Mouse (Mus musculus) intestine, embryonic 16.5 days (tissue): Measurements from ENCODE around the gene Plcl2. TPM values are rescaled to one million over a fixed set of nuclear protein-coding genes. Genes with fewer than 3 reads are reported as not detected.
A peak's percentile ranks its signal among the peaks of the same experiment; 100 is the strongest.
"Not testable (repeated sequence)": the region's sequence is repeated elsewhere in the genome, so short reads cannot be mapped to it uniquely, and the experiment has no call there.

ENCODE experiments used
- ATAC-seq: fragments of 200-750 bp; cut with Nextera tagmentation; 2 replicates; pipeline ENCODE4 v1.8.0; 2017; ENCODE audit warnings: moderate TSS enrichment, moderate library complexity
- H3K27ac ChIP-seq: fragments of 300-500 bp; sonication (generic); 2 replicates; pipeline ENCODE4 v1.5.1; 2014; ENCODE audit warnings: mild to moderate bottlenecking, low read length
- H3K27me3 ChIP-seq: fragments of 300-500 bp; sonication (generic); replicated peaks from 2 replicates; pipeline ENCODE4 v1.6.1; 2014; ENCODE audit warnings: low read length, control low read depth, mixed read lengths; ENCODE audit not compliant: control insufficient read depth, insufficient read depth
- H3K36me3 ChIP-seq: fragments of 300-500 bp; sonication (generic); 2 replicates; pipeline ENCODE4 v1.6.1; 2014; ENCODE audit warnings: low read length, control low read depth; ENCODE audit not compliant: control insufficient read depth, insufficient read depth
- H3K4me1 ChIP-seq: fragments of 300-500 bp; sonication (generic); 2 replicates; pipeline ENCODE4 v1.6.1; 2014; ENCODE audit warnings: low read length, control low read depth, mixed read lengths; ENCODE audit not compliant: control insufficient read depth, insufficient read depth
- H3K4me2 ChIP-seq: fragments of 300-500 bp; sonication (generic); 2 replicates; pipeline ENCODE4 v1.6.1; 2014; ENCODE audit warnings: low read depth, low read length, control low read depth
- H3K4me3 ChIP-seq: fragments of 300-500 bp; sonication (generic); 2 replicates; pipeline ENCODE4 v1.5.1; 2014; ENCODE audit warnings: mild to moderate bottlenecking, low read length
- H3K9ac ChIP-seq: fragments of 300-500 bp; sonication (generic); 2 replicates; pipeline ENCODE4 v1.6.1; 2014; ENCODE audit warnings: low read depth, low read length
- H3K9me3 ChIP-seq: fragments of 300-500 bp; sonication (generic); 2 replicates; pipeline ENCODE4 v1.6.1; 2016; ENCODE audit warnings: low read length, control low read depth; ENCODE audit not compliant: control insufficient read depth
- WGBS: fragments of 180-500 bp; shearing (Covaris S2); extraction: QIAGEN DNeasy Blood & Tissue Kit; methylation state at CpG from one replicate; pipeline ENCODE4 v1.1.7; 2014; 5-methylcytosine and 5-hydroxymethylcytosine counted together
- polyA plus RNA-seq: library from polyadenylated mRNA; unstranded; fragments of >200 nt; fragmentation: Nextera tagmentation; extraction: Ambion mirVana; gene quantifications from 2 replicates; pipeline ENCODE4 v1.2.1, GENCODE M21; 2015

Plcl2 gene
- polyA plus RNA-seq, 1 experiment from 2014 or later: 4.0 TPM

DNA sequence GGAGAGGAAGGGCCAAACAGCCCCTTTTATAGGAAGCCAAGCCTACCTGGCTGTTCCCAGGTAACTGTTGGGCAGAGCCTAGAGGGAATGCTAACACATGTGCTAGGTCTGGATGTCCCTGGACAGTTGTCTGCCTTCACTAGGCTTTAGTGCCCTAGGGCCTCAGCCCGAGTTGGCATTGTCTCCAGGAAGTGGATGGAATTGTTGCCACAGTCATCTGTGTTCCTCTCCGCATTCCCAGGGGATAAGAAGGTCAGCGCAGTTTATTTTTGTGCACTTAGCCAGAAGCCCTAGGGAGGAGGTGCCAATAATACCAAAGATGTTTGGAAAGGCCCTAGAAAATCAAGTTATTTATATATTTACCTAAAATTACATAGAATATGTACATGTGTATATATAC lies 173.5 kb downstream of the Plcl2 start:
- H3K27me3 ChIP-seq: no peaks in the 10 kb centered on the region
- 58% methylated on average over 3 of the region's 3 CpGs for WGBS
- H3K4me2 ChIP-seq: no peak overlapping the region
- H3K27ac ChIP-seq: no peak overlapping the region
- no peak overlapping the region for H3K4me3 ChIP-seq
- no peak for ATAC-seq
- no peaks in the 10 kb centered on the region for H3K9me3 ChIP-seq
- peaks cover 19% of the 10 kb centered on the region for H3K4me1 ChIP-seq
- H3K9ac ChIP-seq: no peak overlapping the region
- H3K36me3 ChIP-seq: no peaks in the 10 kb centered on the region

- Histone ChIP-seq H3K9me3 (no peaks in the 10 kb centered on the region), H3K9ac (no peak overlapping the region), H3K4me3 (no peak overlapping the region), H3K27ac (peak overlapping the region; percentile 46), H3K4me1 (peaks cover 10% of the 10 kb centered on the region), H3K36me3 (no peaks in the 10 kb centered on the region), H3K4me2 (peak overlapping the region; percentile 34; the same call in 1 of the 2 replicates), H3K27me3 (no peaks in the 10 kb centered on the region)
- ATAC-seq: peak; percentile 96
- WGBS: 46% methylated on average over 7 of the region's 7 CpGs
Measured at GRCm38 (mm10) chr17:50684960-50685645, 175.9 kb downstream of the Plcl2 start.

DNA sequence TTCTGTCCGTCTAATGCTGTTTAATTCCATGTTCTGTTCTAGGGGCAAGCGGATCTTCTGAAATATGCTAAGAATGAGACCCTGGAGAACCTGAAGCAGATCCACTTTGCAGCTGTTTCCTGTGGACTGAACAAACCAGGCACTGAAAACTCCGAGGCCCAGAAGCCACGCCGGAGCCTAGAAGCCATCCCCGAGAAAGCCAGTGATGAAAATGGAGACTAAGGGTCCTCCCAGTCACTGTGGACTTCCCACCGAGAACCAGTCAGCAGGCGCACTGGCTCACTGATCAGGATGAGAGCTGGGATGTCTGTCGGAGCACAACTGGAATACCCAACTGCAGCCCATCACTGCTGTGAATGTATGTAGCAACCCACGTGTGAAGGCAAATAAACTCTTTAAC lies 178.5 kb downstream of the Plcl2 start:
- WGBS: 79% methylated on average over 10 of the region's 10 CpGs
- Histone ChIP-seq H3K27ac (no peak overlapping the region), H3K4me2 (no peak overlapping the region), H3K4me3 (no peak overlapping the region), H3K9ac (no peak overlapping the region), H3K9me3 (no peaks in the 10 kb centered on the region), H3K4me1 (peaks cover 8% of the 10 kb centered on the region), H3K27me3 (no peaks in the 10 kb centered on the region), H3K36me3 (no peaks in the 10 kb centered on the region)
- no peak for ATAC-seq

DNA sequence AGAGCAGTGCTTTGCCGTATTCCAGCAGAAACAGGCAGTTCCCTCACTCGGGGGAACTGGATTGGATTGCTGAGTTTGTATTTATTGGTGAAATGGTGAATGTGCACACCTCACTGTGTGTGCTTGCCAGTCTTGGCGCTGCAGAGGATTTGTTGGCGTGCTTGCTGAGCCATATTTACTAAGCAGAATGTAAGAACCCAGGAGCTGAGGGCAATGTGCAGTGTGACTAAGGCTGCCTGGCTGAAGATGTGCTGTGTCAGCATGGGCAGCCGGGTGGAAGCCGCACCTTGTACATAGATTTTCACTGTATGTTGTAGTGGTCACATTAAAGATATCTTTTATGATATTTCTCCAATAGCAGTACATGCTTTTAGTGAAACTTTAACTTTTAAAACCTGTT lies 178.9 kb downstream of the Plcl2 start:
- 74% methylated on average over 6 of the region's 6 CpGs for WGBS
- H3K27ac ChIP-seq: no peak overlapping the region
- ATAC-seq: peak; percentile 67

GRCm38 (mm10) chr17:50698410-50698809 lies 189.2 kb downstream of the Plcl2 start:
- not testable (repeated sequence) for ATAC-seq, H3K4me1 ChIP-seq, H3K27ac ChIP-seq, H3K36me3 ChIP-seq, H3K27me3 ChIP-seq, H3K9ac ChIP-seq, H3K9me3 ChIP-seq
- Histone ChIP-seq H3K4me3 (peak overlapping the region; percentile 18), H3K4me2 (peak overlapping the region; percentile 39)
- WGBS: 2% methylated on average over 38 of the region's 39 CpGs

More for the DNA sequence above, 178.9 kb downstream of the Plcl2 start:
- Histone ChIP-seq H3K4me2 (no peak overlapping the region), H3K4me3 (no peak overlapping the region), H3K27me3 (no peaks in the 10 kb centered on the region), H3K4me1 (peaks cover 7% of the 10 kb centered on the region; the same call in 1 of the 2 replicates), H3K9ac (no peak overlapping the region), H3K9me3 (no peaks in the 10 kb centered on the region), H3K36me3 (no peaks in the 10 kb centered on the region)

GRCm38 (mm10) chr17:50710497-50711222 lies 201.5 kb downstream of the Plcl2 start:
- Histone ChIP-seq H3K4me1 (no peaks in the 10 kb centered on the region), H3K4me2 (no peak overlapping the region), H3K27ac (no peak overlapping the region), H3K9me3 (0 out of 2 replicates have a peak, but pooled peaks cover 2% of the 10 kb centered on the region), H3K4me3 (no peak overlapping the region), H3K36me3 (no peaks in the 10 kb centered on the region), H3K9ac (no peak overlapping the region), H3K27me3 (no peaks in the 10 kb centered on the region)
- no peak for ATAC-seq
- 70% methylated on average over 7 of the region's 7 CpGs for WGBS

DNA sequence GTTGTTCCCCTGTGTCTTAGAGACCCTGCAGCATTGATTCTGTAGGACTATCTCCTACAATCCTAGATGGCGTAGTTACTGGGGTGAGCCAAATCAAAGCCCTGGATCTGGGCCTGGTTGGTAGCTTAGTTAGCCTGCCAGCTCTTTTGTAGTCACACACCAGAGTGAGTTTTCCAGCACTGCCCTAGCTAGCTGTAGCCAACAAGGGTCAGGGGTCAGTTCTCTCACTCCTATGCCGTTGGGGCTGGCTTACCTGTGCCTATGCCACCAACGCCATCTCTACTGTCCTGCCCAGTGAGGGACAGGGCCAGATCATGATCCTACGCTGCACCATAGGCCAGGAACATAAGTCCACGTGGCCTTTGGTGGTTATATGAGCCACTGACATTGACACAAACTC lies 208.4 kb downstream of the Plcl2 start:
- H3K27ac ChIP-seq: no peak overlapping the region
- no peak overlapping the region for H3K9ac ChIP-seq
- H3K4me3 ChIP-seq: no peak overlapping the region
- no peak overlapping the region for H3K4me2 ChIP-seq
- H3K27me3 ChIP-seq: no peaks in the 10 kb centered on the region
- 79% methylated on average over 5 of the region's 5 CpGs for WGBS
- no peaks in the 10 kb centered on the region for H3K9me3 ChIP-seq
- H3K36me3 ChIP-seq: no peaks in the 10 kb centered on the region
- no peaks in the 10 kb centered on the region for H3K4me1 ChIP-seq
- ATAC-seq: no peak

DNA sequence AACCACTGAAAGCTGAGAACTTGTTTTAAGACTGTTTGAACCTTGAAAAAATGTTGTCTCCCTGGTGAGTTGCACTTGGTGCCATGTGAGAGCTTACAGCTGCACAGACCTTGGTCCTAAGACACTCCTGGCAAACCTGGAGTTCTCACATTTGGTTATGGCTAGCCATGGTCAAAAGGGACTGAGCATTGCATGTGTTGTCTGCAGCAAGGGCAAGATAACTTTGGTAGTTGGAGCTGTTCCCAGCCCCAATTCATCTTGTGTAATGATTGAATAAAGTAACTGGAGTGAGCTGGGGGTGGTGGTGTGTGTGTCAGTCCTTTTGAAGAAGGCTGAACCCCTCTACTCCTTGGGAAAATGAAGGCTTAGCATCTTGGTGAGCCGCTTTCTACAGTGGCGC lies 215.2 kb downstream of the Plcl2 start:
- no peaks in the 10 kb centered on the region for H3K36me3 ChIP-seq
- no peaks in the 10 kb centered on the region for H3K27me3 ChIP-seq
- H3K9me3 ChIP-seq: no peaks in the 10 kb centered on the region
- no peak overlapping the region for H3K9ac ChIP-seq
- 83% methylated on average over 2 of the region's 2 CpGs for WGBS
- H3K27ac ChIP-seq: no peak overlapping the region
- no peaks in the 10 kb centered on the region for H3K4me1 ChIP-seq
- H3K4me2 ChIP-seq: no peak overlapping the region
- no peak overlapping the region for H3K4me3 ChIP-seq
- no peak for ATAC-seq

DNA sequence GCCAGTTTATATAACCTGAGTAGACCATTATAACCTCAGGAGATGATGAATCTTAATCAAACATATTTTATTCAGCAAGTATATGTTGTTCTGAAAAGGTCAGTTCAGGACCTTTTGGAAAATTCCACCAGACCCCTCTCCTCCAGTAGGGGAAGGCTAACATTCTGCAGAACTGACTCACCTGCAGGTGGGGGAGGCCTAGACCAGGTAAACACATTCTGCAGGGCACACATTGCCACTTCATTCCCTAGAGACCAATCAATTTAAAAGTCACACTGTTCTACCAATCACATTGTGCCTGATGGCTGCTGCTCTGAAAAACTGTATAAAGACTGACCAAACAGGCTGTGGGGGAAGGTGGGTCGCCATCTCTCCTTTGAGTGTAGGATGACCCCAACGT lies 217.1 kb downstream of the Plcl2 start:
- WGBS: 69% methylated on average over 2 of the region's 2 CpGs
- Histone ChIP-seq H3K36me3 (no peaks in the 10 kb centered on the region), H3K9ac (no peak overlapping the region), H3K9me3 (no peaks in the 10 kb centered on the region), H3K4me3 (no peak overlapping the region), H3K4me1 (no peaks in the 10 kb centered on the region), H3K27ac (no peak overlapping the region), H3K27me3 (no peaks in the 10 kb centered on the region), H3K4me2 (no peak overlapping the region)
- ATAC-seq: no peak
